Mouse (Mus musculus): ENCODE measurements around the gene Hes6.

DNA sequence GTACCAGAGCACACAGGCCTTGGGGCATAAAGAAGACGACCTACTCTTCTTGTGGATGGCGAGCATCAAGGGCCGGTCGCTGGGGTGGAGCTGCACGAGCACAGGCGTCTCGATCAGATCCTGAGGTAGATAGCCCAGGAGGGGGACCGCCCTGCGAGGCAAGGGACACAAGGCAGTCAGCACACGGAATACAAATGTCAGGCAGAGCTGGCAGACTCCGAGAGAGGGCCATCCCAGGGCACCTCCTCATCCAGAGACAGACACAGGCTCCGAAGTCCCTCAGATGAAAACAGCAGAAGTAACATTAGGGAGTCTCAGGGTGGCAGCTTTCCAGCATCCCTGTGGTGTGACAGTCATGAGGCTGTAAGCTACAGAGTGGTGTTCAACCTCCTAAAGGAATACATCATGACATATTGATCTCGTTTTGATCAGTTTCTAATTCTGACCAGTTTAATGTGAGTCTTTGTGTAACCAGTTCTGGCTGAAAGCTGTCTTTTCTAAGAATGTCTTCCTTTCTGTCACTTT is 21.8 kb upstream of the Hes6 start:
- TF ChIP-seq CTCF (IDR thresholded peaks at IDR 0.05; ENCODE audit: control insufficient read depth, insufficient read depth, insufficient replicate concordance, low read depth, low read length) (no peak), POLR2A (IDR thresholded peaks at IDR 0.05; ENCODE audit: control insufficient read depth, low read depth, low read length) (no peak)
